Mouse (Mus musculus) liver, embryonic 14.5 days (tissue): Measurements from ENCODE around the gene Rab26.

ENCODE experiments used
- CTCF ChIP-seq: IDR thresholded peaks from 2 replicates; pipeline ENCODE4 v1.5.1; 2016; ENCODE audit warnings: antibody characterized with exemption, low read depth, control low read depth
- EP300 ChIP-seq: IDR thresholded peaks from 2 replicates; pipeline ENCODE4 v1.6.1; 2016; ENCODE audit warnings: antibody characterized with exemption, low read depth

DNA sequence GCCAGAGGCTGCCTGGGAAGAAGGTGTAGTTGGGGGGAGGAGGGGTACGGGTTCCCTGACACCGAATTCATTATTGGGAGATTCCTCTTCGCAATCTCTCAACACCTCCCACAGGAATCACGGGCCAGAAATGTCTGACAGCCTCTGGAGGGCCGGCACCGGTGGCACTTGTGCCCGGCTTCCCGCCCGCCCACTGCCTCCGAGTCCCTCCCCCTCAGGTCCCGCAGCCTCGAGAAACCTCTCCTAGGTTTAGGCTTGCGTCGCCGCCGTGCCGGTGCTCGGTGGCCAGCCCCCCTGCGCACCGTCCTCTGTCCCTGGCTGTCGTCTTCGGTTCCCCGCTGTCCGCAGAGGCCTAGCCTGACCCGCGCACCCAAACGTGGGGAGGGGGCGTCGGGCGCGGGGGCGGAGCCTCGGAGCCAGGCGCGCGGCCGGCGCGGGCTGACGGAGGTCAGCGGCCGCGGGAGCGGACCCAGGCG, 45.8 kb downstream of the Rab26 start, which contains the start of gene Caskin1:
- TF ChIP-seq CTCF: no peak
- TF ChIP-seq EP300: no peak
